Mouse (Mus musculus): ENCODE data around the gene Uqcc2. TPM values are rescaled to one million over a fixed set of nuclear protein-coding genes. Genes with fewer than 3 reads are reported as not detected.
A peak's percentile ranks its signal among the peaks of the same experiment; 100 is the strongest.

Uqcc2 gene
- polyA plus RNA-seq, 1 experiment from 2014 or later = 326 TPM

GRCm38 (mm10) chr17:27134187-27134586 is 471 bp upstream of the Uqcc2 start:
- H3K4me1 ChIP-seq (replicated peaks; ENCODE audit: control insufficient read depth, insufficient read depth, low read length) = peaks cover 4% of the 10 kb centered on the region

GRCm38 (mm10) chr17:27132238-27132637 is 1.5 kb downstream of the Uqcc2 start:
- no peaks in the 10 kb centered on the region for H3K9me3 ChIP-seq (ENCODE audit: control insufficient read depth, low read length)
- H3K4me1 ChIP-seq (replicated peaks; ENCODE audit: control insufficient read depth, insufficient read depth, low read length) = peaks cover 4% of the 10 kb centered on the region
- WGBS = 92% methylated on average over 10 of the region's 10 CpGs

More at GRCm38 (mm10) chr17:27134187-27134586, 471 bp upstream of the Uqcc2 start:
- Histone ChIP-seq H3K27me3 (ENCODE audit: control insufficient read depth, insufficient read depth, low read length) (no peaks in the 10 kb centered on the region), H3K27ac (ENCODE audit: low read depth, low read length) (no peak overlapping the region; the same call in 1 of the 2 replicates), H3K36me3 (ENCODE audit: control insufficient read depth, insufficient read depth, low read length) (no peaks in the 10 kb centered on the region), H3K4me2 (replicated peaks; ENCODE audit: low read depth, low read length) (peak overlapping the region; percentile 44; the same call in 1 of the 2 replicates), H3K9ac (ENCODE audit: low read depth, low read length) (no peak overlapping the region), H3K9me3 (ENCODE audit: control insufficient read depth, low read length) (no peaks in the 10 kb centered on the region), H3K4me3 (ENCODE audit: low read depth, low read length) (peak overlapping the region; percentile 68)
- peak; percentile 52; the same call in 1 of the 2 replicates for ATAC-seq (ENCODE audit: low FRiP score)
- 36% methylated on average over 9 of the region's 9 CpGs for WGBS
- no peak for DNase-seq (ENCODE audit: low spot score)

GRCm38 (mm10) chr17:27131240-27131665 is 2.5 kb downstream of the Uqcc2 start:
- peaks cover 4% of the 10 kb centered on the region for H3K4me1 ChIP-seq (replicated peaks; ENCODE audit: control insufficient read depth, insufficient read depth, low read length)
- ATAC-seq (ENCODE audit: low FRiP score) = no peak
- WGBS = 86% methylated on average over 10 of the region's 10 CpGs
- no peak overlapping the region for H3K4me2 ChIP-seq (replicated peaks; ENCODE audit: low read depth, low read length)
- H3K9ac ChIP-seq (ENCODE audit: low read depth, low read length) = no peak overlapping the region
- no peak overlapping the region for H3K27ac ChIP-seq (ENCODE audit: low read depth, low read length)
- no peak overlapping the region for H3K4me3 ChIP-seq (ENCODE audit: low read depth, low read length)
- no peaks in the 10 kb centered on the region for H3K27me3 ChIP-seq (ENCODE audit: control insufficient read depth, insufficient read depth, low read length)
- no peaks in the 10 kb centered on the region for H3K36me3 ChIP-seq (ENCODE audit: control insufficient read depth, insufficient read depth, low read length)
- no peaks in the 10 kb centered on the region for H3K9me3 ChIP-seq (ENCODE audit: control insufficient read depth, low read length)
- DNase-seq (ENCODE audit: low spot score) = no peak

More at GRCm38 (mm10) chr17:27132238-27132637, 1.5 kb downstream of the Uqcc2 start:
- Histone ChIP-seq H3K9ac (ENCODE audit: low read depth, low read length) (no peak overlapping the region), H3K4me2 (replicated peaks; ENCODE audit: low read depth, low read length) (no peak overlapping the region), H3K4me3 (ENCODE audit: low read depth, low read length) (no peak overlapping the region), H3K27me3 (ENCODE audit: control insufficient read depth, insufficient read depth, low read length) (no peaks in the 10 kb centered on the region), H3K36me3 (ENCODE audit: control insufficient read depth, insufficient read depth, low read length) (no peaks in the 10 kb centered on the region), H3K27ac (ENCODE audit: low read depth, low read length) (no peak overlapping the region)
- DNase-seq (ENCODE audit: low spot score) = no peak
- ATAC-seq (ENCODE audit: low FRiP score) = no peak

DNA sequence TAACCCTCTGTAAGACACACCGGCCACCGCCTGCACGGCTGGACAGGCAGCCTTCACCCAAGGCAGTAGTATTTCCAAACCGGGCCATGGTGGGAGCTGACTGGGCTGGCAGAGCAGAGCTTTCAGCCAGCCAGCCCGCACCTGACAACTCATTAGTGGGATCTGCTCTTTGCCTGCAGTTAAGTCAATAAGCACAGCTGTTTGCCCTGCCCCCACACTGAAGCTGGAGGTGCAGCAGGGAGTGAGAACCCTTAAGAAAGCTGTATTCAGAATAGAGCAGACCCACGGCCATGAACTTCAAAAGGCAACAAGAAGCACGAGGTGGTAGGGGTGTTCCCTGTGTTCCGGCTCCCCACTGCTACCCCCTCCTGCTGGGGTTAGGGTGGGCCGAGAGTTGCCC is 3.5 kb downstream of the Uqcc2 start:
- DNase-seq (ENCODE audit: low spot score) (no peak), ATAC-seq (ENCODE audit: low FRiP score) (no peak)
- Histone ChIP-seq H3K9ac (ENCODE audit: low read depth, low read length) (no peak overlapping the region), H3K9me3 (ENCODE audit: control insufficient read depth, low read length) (no peaks in the 10 kb centered on the region), H3K36me3 (ENCODE audit: control insufficient read depth, insufficient read depth, low read length) (no peaks in the 10 kb centered on the region), H3K27ac (ENCODE audit: low read depth, low read length) (no peak overlapping the region), H3K27me3 (ENCODE audit: control insufficient read depth, insufficient read depth, low read length) (no peaks in the 10 kb centered on the region), H3K4me3 (ENCODE audit: low read depth, low read length) (no peak overlapping the region), H3K4me2 (replicated peaks; ENCODE audit: low read depth, low read length) (no peak overlapping the region), H3K4me1 (replicated peaks; ENCODE audit: control insufficient read depth, insufficient read depth, low read length) (peaks cover 4% of the 10 kb centered on the region)
- WGBS = 53% methylated on average over 9 of the region's 9 CpGs

DNA sequence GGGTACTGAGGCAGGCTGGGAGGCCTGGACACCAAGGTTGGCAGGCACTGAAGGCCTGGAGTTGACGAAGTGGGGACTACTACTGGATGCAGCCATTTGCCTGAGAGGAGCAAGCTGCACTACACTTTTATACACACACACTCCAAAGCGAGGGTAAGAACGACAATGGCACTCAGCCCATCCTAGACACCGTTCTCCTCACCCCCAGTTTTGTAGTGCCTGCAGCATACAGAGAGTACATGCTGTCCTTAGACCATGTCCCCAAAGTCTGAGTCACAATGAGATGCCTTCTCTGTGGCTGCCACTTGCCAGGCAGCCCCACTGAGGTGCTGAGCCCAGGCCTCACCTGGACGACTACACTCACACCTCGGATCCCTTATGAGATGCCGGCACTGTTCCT is 3.9 kb downstream of the Uqcc2 start:
- DNase-seq (ENCODE audit: low spot score) (no peak), ATAC-seq (ENCODE audit: low FRiP score) (no peak)
- Histone ChIP-seq H3K4me3 (ENCODE audit: low read depth, low read length) (no peak overlapping the region), H3K27ac (ENCODE audit: low read depth, low read length) (no peak overlapping the region), H3K9ac (ENCODE audit: low read depth, low read length) (no peak overlapping the region), H3K9me3 (ENCODE audit: control insufficient read depth, low read length) (no peaks in the 10 kb centered on the region), H3K36me3 (ENCODE audit: control insufficient read depth, insufficient read depth, low read length) (no peaks in the 10 kb centered on the region), H3K4me1 (replicated peaks; ENCODE audit: control insufficient read depth, insufficient read depth, low read length) (peaks cover 4% of the 10 kb centered on the region), H3K4me2 (replicated peaks; ENCODE audit: low read depth, low read length) (no peak overlapping the region), H3K27me3 (ENCODE audit: control insufficient read depth, insufficient read depth, low read length) (no peaks in the 10 kb centered on the region)
- whole genome bisulfite sequencing = 88% methylated on average over 7 of the region's 7 CpGs

DNA sequence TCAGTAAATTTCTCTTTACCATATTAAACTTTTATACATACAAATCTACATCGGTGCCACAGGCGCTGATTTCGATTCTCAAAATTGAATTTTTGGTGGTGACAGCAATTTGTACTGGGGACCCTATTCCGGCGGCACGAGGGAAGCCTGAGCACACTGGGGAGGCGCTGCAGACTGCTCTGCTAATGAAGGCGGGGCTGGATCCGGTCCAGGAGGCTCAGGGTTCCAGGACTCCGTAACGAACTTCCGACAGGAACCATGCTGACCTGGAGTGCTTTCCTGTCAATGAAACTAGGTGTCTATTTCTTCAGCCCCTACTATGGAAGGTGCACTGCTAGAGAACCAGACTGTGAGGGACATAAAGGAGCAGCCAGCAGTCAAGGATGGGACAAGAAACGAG is 4.4 kb downstream of the Uqcc2 start:
- Histone ChIP-seq H3K9ac (ENCODE audit: low read depth, low read length) (no peak overlapping the region), H3K4me1 (replicated peaks; ENCODE audit: control insufficient read depth, insufficient read depth, low read length) (peaks cover 4% of the 10 kb centered on the region), H3K4me3 (ENCODE audit: low read depth, low read length) (no peak overlapping the region), H3K9me3 (ENCODE audit: control insufficient read depth, low read length) (no peaks in the 10 kb centered on the region), H3K4me2 (replicated peaks; ENCODE audit: low read depth, low read length) (no peak overlapping the region), H3K27ac (ENCODE audit: low read depth, low read length) (no peak overlapping the region), H3K27me3 (ENCODE audit: control insufficient read depth, insufficient read depth, low read length) (no peaks in the 10 kb centered on the region), H3K36me3 (ENCODE audit: control insufficient read depth, insufficient read depth, low read length) (no peaks in the 10 kb centered on the region)
- no peak for ATAC-seq (ENCODE audit: low FRiP score)
- WGBS = 91% methylated on average over 13 of the region's 13 CpGs
- DNase-seq (ENCODE audit: low spot score) = no peak

- Histone ChIP-seq H3K4me2 (replicated peaks; ENCODE audit: low read depth, low read length) (no peak overlapping the region), H3K9me3 (ENCODE audit: control insufficient read depth, low read length) (no peaks in the 10 kb centered on the region), H3K27me3 (ENCODE audit: control insufficient read depth, insufficient read depth, low read length) (no peaks in the 10 kb centered on the region), H3K4me1 (replicated peaks; ENCODE audit: control insufficient read depth, insufficient read depth, low read length) (peaks cover 2% of the 10 kb centered on the region), H3K36me3 (ENCODE audit: control insufficient read depth, insufficient read depth, low read length) (no peaks in the 10 kb centered on the region), H3K9ac (ENCODE audit: low read depth, low read length) (no peak overlapping the region), H3K27ac (ENCODE audit: low read depth, low read length) (no peak overlapping the region), H3K4me3 (ENCODE audit: low read depth, low read length) (no peak overlapping the region)
- DNase-seq (ENCODE audit: low spot score) (no peak), ATAC-seq (ENCODE audit: low FRiP score) (no peak)
- 84% methylated on average over 5 of the region's 5 CpGs for WGBS
Observed at GRCm38 (mm10) chr17:27128189-27128588, 5.5 kb downstream of the Uqcc2 start.

GRCm38 (mm10) chr17:27126974-27127373 is 6.7 kb downstream of the Uqcc2 start:
- Histone ChIP-seq H3K27ac (ENCODE audit: low read depth, low read length) (no peak overlapping the region), H3K4me3 (ENCODE audit: low read depth, low read length) (no peak overlapping the region), H3K36me3 (ENCODE audit: control insufficient read depth, insufficient read depth, low read length) (0 out of 2 replicates have a peak, but pooled peaks cover 5% of the 10 kb centered on the region), H3K27me3 (ENCODE audit: control insufficient read depth, insufficient read depth, low read length) (no peaks in the 10 kb centered on the region), H3K4me2 (replicated peaks; ENCODE audit: low read depth, low read length) (no peak overlapping the region), H3K4me1 (replicated peaks; ENCODE audit: control insufficient read depth, insufficient read depth, low read length) (no peaks in the 10 kb centered on the region), H3K9me3 (ENCODE audit: control insufficient read depth, low read length) (no peaks in the 10 kb centered on the region), H3K9ac (ENCODE audit: low read depth, low read length) (no peak overlapping the region)
- 80% methylated on average over 10 of the region's 10 CpGs for WGBS
- DNase-seq (ENCODE audit: low spot score) (no peak), ATAC-seq (ENCODE audit: low FRiP score) (no peak)

DNA sequence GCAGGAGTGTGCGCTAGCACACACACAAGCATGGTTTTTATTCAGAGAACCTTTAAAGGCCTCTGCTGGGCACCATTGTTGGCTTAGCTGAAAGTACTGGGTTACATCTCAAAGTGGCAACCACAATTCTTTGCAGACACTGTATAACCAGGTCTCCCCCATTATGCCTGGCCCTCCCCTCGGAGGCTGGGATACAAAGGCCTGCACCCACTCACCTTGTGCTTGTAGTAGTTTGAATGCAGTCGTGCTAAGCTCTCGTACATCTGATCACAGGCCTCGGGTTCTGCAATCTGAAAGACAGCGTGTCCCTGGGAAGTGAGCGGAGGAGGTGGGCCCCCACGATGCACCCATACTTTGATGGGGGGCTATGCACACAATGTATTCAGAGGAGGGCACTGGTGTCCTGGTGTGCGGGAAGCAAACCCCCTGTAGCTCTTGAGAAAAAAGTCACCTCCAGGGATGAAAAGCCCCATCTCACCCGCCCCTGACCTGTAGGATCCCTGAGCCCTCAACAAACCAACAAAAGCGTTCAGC is 8.0 kb downstream of the Uqcc2 start:
- DNase-seq (ENCODE audit: low spot score) (no peak), ATAC-seq (ENCODE audit: low FRiP score) (no peak)
- Histone ChIP-seq H3K27ac (ENCODE audit: low read depth, low read length) (no peak overlapping the region), H3K9ac (ENCODE audit: low read depth, low read length) (no peak overlapping the region), H3K27me3 (ENCODE audit: control insufficient read depth, insufficient read depth, low read length) (no peaks in the 10 kb centered on the region), H3K4me3 (ENCODE audit: low read depth, low read length) (no peak overlapping the region), H3K9me3 (ENCODE audit: control insufficient read depth, low read length) (no peaks in the 10 kb centered on the region), H3K36me3 (ENCODE audit: control insufficient read depth, insufficient read depth, low read length) (0 out of 2 replicates have a peak, but pooled peaks cover 5% of the 10 kb centered on the region), H3K4me2 (replicated peaks; ENCODE audit: low read depth, low read length) (no peak overlapping the region), H3K4me1 (replicated peaks; ENCODE audit: control insufficient read depth, insufficient read depth, low read length) (peaks cover 2% of the 10 kb centered on the region; the same call in 1 of the 2 replicates)
- WGBS = 79% methylated on average over 11 of the region's 11 CpGs

Measured in hindbrain, embryonic 11.5 days (tissue).